Mouse (Mus musculus): ENCODE results near the gene Greb1. TPM values are rescaled to one million over a fixed set of nuclear protein-coding genes. Genes with fewer than 3 reads are reported as not detected.
A peak's percentile ranks its signal among the peaks of the same experiment; 100 is the strongest.

Gene Greb1
- polyA plus RNA-seq, 1 experiment, result 1.4 TPM

- no peak overlapping the region for H3K27ac ChIP-seq (ENCODE audit: insufficient read depth, low read length)
- WGBS, result 65% methylated on average over 4 of the region's 4 CpGs
- DNase-seq, result no peak
- H3K4me1 ChIP-seq (ENCODE audit: control insufficient read depth, insufficient read depth, low read length), result no peaks in the 10 kb centered on the region
- H3K4me3 ChIP-seq (replicated peaks; ENCODE audit: insufficient read depth, low read depth, low read length), result no peak overlapping the region
- TF ChIP-seq POLR2A (IDR thresholded peaks at IDR 0.05; ENCODE audit: borderline replicate concordance, insufficient read depth, low read length) (no peak), CTCF (IDR thresholded peaks at IDR 0.05; ENCODE audit: borderline replicate concordance, insufficient read depth, low read depth, low read length) (no peak)
- H3K27me3 ChIP-seq (ENCODE audit: control insufficient read depth, insufficient read depth, low read length), result no peaks in the 10 kb centered on the region
These were observed 40.4 kb downstream of the Greb1 start for GRCm38 (mm10) chr12:16760246-16760645.

GRCm38 (mm10) chr12:16754311-16754710 lies 46.4 kb downstream of the Greb1 start:
- TF ChIP-seq POLR2A (IDR thresholded peaks at IDR 0.05; ENCODE audit: borderline replicate concordance, insufficient read depth, low read length) (no peak), CTCF (IDR thresholded peaks at IDR 0.05; ENCODE audit: borderline replicate concordance, insufficient read depth, low read depth, low read length) (peak; percentile 70)
- Histone ChIP-seq H3K27me3 (ENCODE audit: control insufficient read depth, insufficient read depth, low read length) (no peaks in the 10 kb centered on the region), H3K4me1 (ENCODE audit: control insufficient read depth, insufficient read depth, low read length) (no peaks in the 10 kb centered on the region; the same call in 1 of the 2 replicates), H3K4me3 (replicated peaks; ENCODE audit: insufficient read depth, low read depth, low read length) (no peak overlapping the region), H3K27ac (ENCODE audit: insufficient read depth, low read length) (no peak overlapping the region)
- peak; percentile 14 to 35 for DNase-seq
- 5% methylated on average over 2 of the region's 2 CpGs for WGBS

GRCm38 (mm10) chr12:16753555-16753954 lies 47.1 kb downstream of the Greb1 start:
- H3K27me3 ChIP-seq (ENCODE audit: control insufficient read depth, insufficient read depth, low read length), result no peaks in the 10 kb centered on the region
- DNase-seq, result no peak
- no peaks in the 10 kb centered on the region; the same call in 1 of the 2 replicates for H3K4me1 ChIP-seq (ENCODE audit: control insufficient read depth, insufficient read depth, low read length)
- H3K27ac ChIP-seq (ENCODE audit: insufficient read depth, low read length), result no peak overlapping the region
- WGBS, result 78% methylated on average over 9 of the region's 9 CpGs
- no peak overlapping the region for H3K4me3 ChIP-seq (replicated peaks; ENCODE audit: insufficient read depth, low read depth, low read length)
- TF ChIP-seq CTCF (IDR thresholded peaks at IDR 0.05; ENCODE audit: borderline replicate concordance, insufficient read depth, low read depth, low read length) (no peak), POLR2A (IDR thresholded peaks at IDR 0.05; ENCODE audit: borderline replicate concordance, insufficient read depth, low read length) (no peak)

- Histone ChIP-seq H3K27ac (ENCODE audit: insufficient read depth, low read length) (no peak overlapping the region), H3K27me3 (ENCODE audit: control insufficient read depth, insufficient read depth, low read length) (no peaks in the 10 kb centered on the region), H3K4me1 (ENCODE audit: control insufficient read depth, insufficient read depth, low read length) (no peaks in the 10 kb centered on the region; the same call in 1 of the 2 replicates), H3K4me3 (replicated peaks; ENCODE audit: insufficient read depth, low read depth, low read length) (no peak overlapping the region)
- no peak for DNase-seq
- no peak for TF ChIP-seq POLR2A (IDR thresholded peaks at IDR 0.05; ENCODE audit: borderline replicate concordance, insufficient read depth, low read length)
- TF ChIP-seq CTCF (IDR thresholded peaks at IDR 0.05; ENCODE audit: borderline replicate concordance, insufficient read depth, low read depth, low read length), result no peak
- WGBS, result 20% methylated on average over 8 of the region's 8 CpGs
These were observed 47.6 kb downstream of the Greb1 start for GRCm38 (mm10) chr12:16753110-16753509.

- Histone ChIP-seq H3K4me1 (ENCODE audit: control insufficient read depth, insufficient read depth, low read length) (no peaks in the 10 kb centered on the region; the same call in 1 of the 2 replicates), H3K27me3 (ENCODE audit: control insufficient read depth, insufficient read depth, low read length) (no peaks in the 10 kb centered on the region), H3K27ac (ENCODE audit: insufficient read depth, low read length) (no peak overlapping the region), H3K4me3 (replicated peaks; ENCODE audit: insufficient read depth, low read depth, low read length) (no peak overlapping the region)
- no peak for DNase-seq
- 77% methylated on average over 12 of the region's 12 CpGs for WGBS
- TF ChIP-seq POLR2A (IDR thresholded peaks at IDR 0.05; ENCODE audit: borderline replicate concordance, insufficient read depth, low read length) (no peak), CTCF (IDR thresholded peaks at IDR 0.05; ENCODE audit: borderline replicate concordance, insufficient read depth, low read depth, low read length) (no peak)
These were observed 48.3 kb downstream of the Greb1 start for GRCm38 (mm10) chr12:16752236-16752840.

GRCm38 (mm10) chr12:16751609-16752008 lies 49.1 kb downstream of the Greb1 start:
- Histone ChIP-seq H3K4me3 (replicated peaks; ENCODE audit: insufficient read depth, low read depth, low read length) (no peak overlapping the region), H3K27me3 (ENCODE audit: control insufficient read depth, insufficient read depth, low read length) (no peaks in the 10 kb centered on the region), H3K4me1 (ENCODE audit: control insufficient read depth, insufficient read depth, low read length) (no peaks in the 10 kb centered on the region; the same call in 1 of the 2 replicates), H3K27ac (ENCODE audit: insufficient read depth, low read length) (no peak overlapping the region)
- TF ChIP-seq CTCF (IDR thresholded peaks at IDR 0.05; ENCODE audit: borderline replicate concordance, insufficient read depth, low read depth, low read length), result no peak
- no peak for TF ChIP-seq POLR2A (IDR thresholded peaks at IDR 0.05; ENCODE audit: borderline replicate concordance, insufficient read depth, low read length)
- WGBS, result 91% methylated on average over 6 of the region's 6 CpGs
- DNase-seq, result no peak

GRCm38 (mm10) chr12:16740059-16740458 lies 60.6 kb downstream of the Greb1 start:
- WGBS, result 51% methylated on average over 5 of the region's 5 CpGs
- TF ChIP-seq CTCF (IDR thresholded peaks at IDR 0.05; ENCODE audit: borderline replicate concordance, insufficient read depth, low read depth, low read length), result no peak
- TF ChIP-seq POLR2A (IDR thresholded peaks at IDR 0.05; ENCODE audit: borderline replicate concordance, insufficient read depth, low read length), result no peak
- no peak overlapping the region for H3K27ac ChIP-seq (ENCODE audit: insufficient read depth, low read length)
- no peak overlapping the region for H3K4me3 ChIP-seq (replicated peaks; ENCODE audit: insufficient read depth, low read depth, low read length)
- no peaks in the 10 kb centered on the region for H3K27me3 ChIP-seq (ENCODE audit: control insufficient read depth, insufficient read depth, low read length)
- no peak for DNase-seq
- H3K4me1 ChIP-seq (ENCODE audit: control insufficient read depth, insufficient read depth, low read length), result no peaks in the 10 kb centered on the region

- Histone ChIP-seq H3K4me1 (ENCODE audit: control insufficient read depth, insufficient read depth, low read length) (no peaks in the 10 kb centered on the region), H3K27me3 (ENCODE audit: control insufficient read depth, insufficient read depth, low read length) (no peaks in the 10 kb centered on the region), H3K27ac (ENCODE audit: insufficient read depth, low read length) (no peak overlapping the region), H3K4me3 (replicated peaks; ENCODE audit: insufficient read depth, low read depth, low read length) (no peak overlapping the region)
- no peak for TF ChIP-seq POLR2A (IDR thresholded peaks at IDR 0.05; ENCODE audit: borderline replicate concordance, insufficient read depth, low read length)
- 82% methylated on average over 5 of the region's 5 CpGs for WGBS
- DNase-seq, result no peak
These were observed 63.4 kb downstream of the Greb1 start for GRCm38 (mm10) chr12:16737266-16737665.
